Comparison of ENCODE assay signal across 13 mouse cellular contexts in the genomic region with DNA sequence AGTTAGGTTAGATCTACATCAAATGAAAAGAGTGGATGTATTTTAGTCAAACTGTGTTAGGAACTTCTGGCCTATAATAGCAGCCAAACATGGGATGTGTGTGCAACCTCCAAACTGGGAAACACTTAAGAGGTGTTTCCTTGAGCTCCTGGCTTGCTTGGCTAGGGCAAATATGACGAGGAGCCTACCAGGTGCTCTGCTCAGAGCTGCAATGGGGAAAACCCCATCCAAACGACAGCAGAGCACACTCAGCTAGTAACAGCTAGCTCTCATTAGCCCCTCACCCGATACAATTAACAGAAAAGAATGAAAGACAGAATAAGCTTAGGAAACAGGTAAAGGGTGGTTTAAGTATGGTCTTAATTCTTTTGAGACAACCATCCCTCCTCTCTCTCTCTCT.
"Had no signal": no experiment of that assay in that cellular context is flagged by ENCODE, and none has a peak within 500 bp of the region (broad histone marks: within the 10 kb centered on the region; RNA-seq: fewer than 3 reads in every experiment).

No protein-coding gene starts in this region.

- H3K27me3 ChIP-seq: limb, embryonic 15.5 days; liver, embryonic 12.5 days; neural tube, embryonic 12.5 days had no signal

- H3K4me2 ChIP-seq: limb, embryonic 15.5 days; liver, embryonic 12.5 days; lung, embryonic 14.5 days; neural tube, embryonic 12.5 days had no signal

- H3K4me3 ChIP-seq: left cerebral cortex, adult 2 months; limb, embryonic 15.5 days; liver, embryonic 12.5 days; midbrain, embryonic 10.5 days; neural tube, embryonic 12.5 days had no signal

- H3K36me3 ChIP-seq: limb, embryonic 15.5 days; liver, embryonic 12.5 days; midbrain, embryonic 10.5 days; neural tube, embryonic 12.5 days had no signal

- ATAC-seq: liver, embryonic 12.5 days had no signal

- H3K9ac ChIP-seq: limb, embryonic 15.5 days; liver, embryonic 12.5 days; lung, embryonic 14.5 days; neural tube, embryonic 12.5 days had no signal

- H3K27ac ChIP-seq: left cerebral cortex, adult 2 months; limb, embryonic 15.5 days; liver, embryonic 12.5 days; midbrain, embryonic 10.5 days; neural tube, embryonic 12.5 days; stomach, postnatal 0 days had no signal

- H3K4me1 ChIP-seq: liver, embryonic 12.5 days had no signal

- H3K9me3 ChIP-seq: limb, embryonic 15.5 days; liver, embryonic 12.5 days; midbrain, embryonic 10.5 days; neural tube, embryonic 12.5 days had no signal

- DNase-seq: kidney, postnatal 10 days; kidney, postnatal 4 days; lung, embryonic 14.5 days; lung, postnatal 4 days; midbrain, embryonic 14.5 days; thymus, adult 18-20 months; thymus, postnatal 14 days had no signal
